Mouse (Mus musculus) testis, adult 2 months (tissue): ENCODE results near the gene Hyal3.

Source experiments
- CTCF ChIP-seq: fragments of 200-500 bp; IDR thresholded peaks from 2 replicates; pipeline ENCODE4 v1.5.1; 2012; ENCODE audit warnings: low read depth, mild to moderate bottlenecking, inconsistent platforms, low read length, moderate library complexity; ENCODE audit not compliant: control insufficient read depth, insufficient read depth, insufficient replicate concordance
- POLR2A ChIP-seq: fragments of 200-500 bp; IDR thresholded peaks from 2 replicates; pipeline ENCODE4 v1.6.1; 2012; ENCODE audit warnings: low read depth, mild to moderate bottlenecking, inconsistent platforms, low read length, moderate library complexity; ENCODE audit not compliant: control insufficient read depth

- no peak for TF ChIP-seq CTCF
- TF ChIP-seq POLR2A = no peak
These were observed 50.8 kb downstream of the Hyal3 start for GRCm38 (mm10) chr9:107631311-107631826.
